Mouse (Mus musculus) embryonic facial prominence, embryonic 14.5 days (tissue): ENCODE results near the gene Pcyox1. TPM values are rescaled to one million over a fixed set of nuclear protein-coding genes. Genes with fewer than 3 reads are reported as not detected.
"Not testable (repeated sequence)": the region's sequence is repeated elsewhere in the genome, so short reads cannot be mapped to it uniquely, and the experiment has no call there.

Source experiments
- ATAC-seq: fragments of 200-750 bp; cut with Nextera tagmentation; 2 replicates; pipeline ENCODE4 v1.8.0; 2017; ENCODE audit warnings: low read depth, moderate number of reproducible peaks, moderate TSS enrichment
- DNase-seq: peaks from one replicate; pipeline ENCODE4 v3.0.0-alpha.2; 2015; ENCODE audit warnings: low spot score
- H3K27ac ChIP-seq: fragments of 300-500 bp; sonication (generic); replicated peaks from 2 replicates; pipeline ENCODE4 v1.5.1; 2014; ENCODE audit warnings: low read depth, mild to moderate bottlenecking, low read length, moderate library complexity
- H3K27me3 ChIP-seq: fragments of 300-500 bp; sonication (generic); replicated peaks from 2 replicates; pipeline ENCODE4 v1.6.1; 2014; ENCODE audit warnings: low read length; ENCODE audit not compliant: control insufficient read depth, insufficient read depth
- H3K36me3 ChIP-seq: fragments of 300-500 bp; sonication (generic); 2 replicates; pipeline ENCODE4 v1.6.1; 2014; ENCODE audit warnings: low read length, mixed read lengths; ENCODE audit not compliant: control insufficient read depth, insufficient read depth
- H3K4me1 ChIP-seq: fragments of 300-500 bp; sonication (generic); 2 replicates; pipeline ENCODE4 v1.6.1; 2014; ENCODE audit warnings: antibody characterized with exemption, low read length; ENCODE audit not compliant: control insufficient read depth, insufficient read depth
- H3K4me2 ChIP-seq: fragments of 300-500 bp; sonication (generic); 2 replicates; pipeline ENCODE4 v1.6.1; 2014; ENCODE audit warnings: low read depth, mild to moderate bottlenecking, low read length, moderate library complexity, mixed read lengths
- H3K4me3 ChIP-seq: fragments of 300-500 bp; sonication (generic); 2 replicates; pipeline ENCODE4 v1.5.1; 2014; ENCODE audit warnings: low read depth, mild to moderate bottlenecking, low read length
- H3K9ac ChIP-seq: fragments of 300-500 bp; sonication (generic); 2 replicates; pipeline ENCODE4 v1.6.1; 2014; ENCODE audit warnings: low read depth, mild to moderate bottlenecking, low read length, moderate library complexity, mixed read lengths
- H3K9me3 ChIP-seq: fragments of 300-500 bp; sonication (generic); 2 replicates; pipeline ENCODE4 v1.6.1; 2016; ENCODE audit warnings: low read length; ENCODE audit not compliant: control insufficient read depth
- WGBS: fragments of 180-500 bp; shearing (Covaris S2); extraction: QIAGEN DNeasy Blood & Tissue Kit; methylation state at CpG from one replicate; pipeline ENCODE4 v1.1.7; 2014; 5-methylcytosine and 5-hydroxymethylcytosine counted together
- polyA plus RNA-seq: library from polyadenylated mRNA; unstranded; fragments of >200 nt; fragmentation: Nextera tagmentation; extraction: Ambion mirVana; gene quantifications from 2 replicates; pipeline ENCODE4 v1.2.1, GENCODE M21; 2014

Gene Pcyox1
- polyA plus RNA-seq, 1 experiment from 2014 or later: 80.5 TPM

- Histone ChIP-seq H3K9me3 (no peaks in the 10 kb centered on the region), H3K36me3 (peaks cover 53% of the 10 kb centered on the region), H3K27me3 (no peaks in the 10 kb centered on the region), H3K9ac (no peak overlapping the region), H3K27ac (no peak overlapping the region), H3K4me2 (no peak overlapping the region), H3K4me3 (no peak overlapping the region), H3K4me1 (peaks cover 13% of the 10 kb centered on the region; the same call in 1 of the 2 replicates)
- WGBS: 92% methylated on average over 1 of the region's 1 CpGs
- DNase-seq (no peak), ATAC-seq (no peak)
Measured at GRCm38 (mm10) chr6:86393187-86393586, 3.8 kb downstream of the Pcyox1 start.

- WGBS: 98% methylated on average over 5 of the region's 5 CpGs
- Histone ChIP-seq H3K27me3 (no peaks in the 10 kb centered on the region), H3K9me3 (no peaks in the 10 kb centered on the region), H3K36me3 (peaks cover 71% of the 10 kb centered on the region), H3K4me2 (no peak overlapping the region), H3K27ac (no peak overlapping the region), H3K4me3 (no peak overlapping the region), H3K9ac (no peak overlapping the region), H3K4me1 (peaks cover 13% of the 10 kb centered on the region; the same call in 1 of the 2 replicates)
- ATAC-seq (no peak), DNase-seq (no peak)
Measured at GRCm38 (mm10) chr6:86391326-86391725, 5.6 kb downstream of the Pcyox1 start.

DNA sequence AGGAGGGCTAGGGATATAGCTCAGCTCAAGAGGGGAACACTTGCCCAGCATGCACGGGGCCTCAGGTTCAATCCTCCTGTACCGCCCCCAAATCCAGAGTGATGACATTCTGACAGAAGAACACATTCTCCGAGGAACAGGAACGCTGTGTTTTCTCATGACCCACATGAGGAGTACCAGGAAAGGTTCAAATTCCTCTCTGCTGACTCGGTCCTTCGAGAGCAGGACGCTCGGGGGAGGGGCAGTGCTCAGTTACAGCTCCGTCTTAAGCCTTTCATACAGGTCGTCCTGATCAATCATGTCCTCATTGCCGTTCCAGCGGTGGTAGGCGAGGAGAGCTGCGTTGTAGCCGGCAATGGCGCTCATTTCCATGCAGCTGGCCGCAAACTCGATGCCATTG, 8.5 kb downstream of the Pcyox1 start:
- no peak overlapping the region for H3K4me2 ChIP-seq
- WGBS: 79% methylated on average over 18 of the region's 18 CpGs
- no peaks in the 10 kb centered on the region for H3K9me3 ChIP-seq
- no peak overlapping the region for H3K4me3 ChIP-seq
- no peak for ATAC-seq
- peaks cover 74% of the 10 kb centered on the region for H3K36me3 ChIP-seq
- DNase-seq: no peak
- no peaks in the 10 kb centered on the region for H3K27me3 ChIP-seq
- H3K4me1 ChIP-seq: no peaks in the 10 kb centered on the region
- no peak overlapping the region for H3K9ac ChIP-seq
- no peak overlapping the region for H3K27ac ChIP-seq

- H3K9ac ChIP-seq: no peak overlapping the region
- no peak overlapping the region for H3K4me3 ChIP-seq
- H3K4me2 ChIP-seq: no peak overlapping the region
- no peaks in the 10 kb centered on the region for H3K27me3 ChIP-seq
- DNase-seq (no peak), ATAC-seq (no peak)
- no peak overlapping the region for H3K27ac ChIP-seq
- H3K9me3 ChIP-seq: no peaks in the 10 kb centered on the region
- H3K4me1 ChIP-seq: no peaks in the 10 kb centered on the region
- peaks cover 70% of the 10 kb centered on the region for H3K36me3 ChIP-seq
- 83% methylated on average over 12 of the region's 12 CpGs for WGBS
Measured at GRCm38 (mm10) chr6:86387313-86387712, 9.6 kb downstream of the Pcyox1 start.

DNA sequence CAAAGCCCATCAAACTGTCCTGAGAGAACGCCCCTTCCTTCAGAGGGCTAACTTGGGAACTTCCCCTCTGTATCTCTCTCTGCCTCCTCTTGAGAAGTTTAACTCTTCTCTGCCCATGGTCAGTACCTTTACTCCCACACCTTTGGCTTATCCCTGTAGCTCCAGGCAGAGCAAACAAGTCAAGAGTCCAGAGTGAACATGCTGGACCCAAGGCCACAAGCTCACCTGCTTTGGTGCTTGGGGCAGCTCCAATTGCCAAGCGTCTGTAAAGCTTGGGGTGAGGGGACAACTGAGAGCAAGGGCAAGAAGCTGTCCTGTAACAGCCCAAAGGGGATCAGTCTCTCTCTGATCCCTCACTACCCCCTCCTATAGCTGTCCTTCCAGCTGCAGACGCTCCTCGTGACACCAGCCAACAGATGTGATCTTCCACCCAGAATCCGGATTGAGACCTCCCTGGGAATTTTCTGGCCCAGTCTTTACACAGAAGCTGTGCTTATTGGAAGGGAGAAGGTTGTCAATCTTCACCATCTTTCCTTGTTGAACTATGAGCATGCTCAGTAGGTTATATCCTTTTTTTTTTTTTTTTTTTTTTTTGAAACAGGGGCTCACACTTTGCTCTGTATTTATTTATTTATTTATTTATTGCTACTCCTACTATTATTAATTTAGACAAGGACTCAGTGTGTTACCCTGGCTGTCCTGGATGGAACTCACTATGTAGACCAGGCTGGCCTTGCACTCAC, 11.4 kb downstream of the Pcyox1 start:
- ATAC-seq (no peak), DNase-seq (no peak)
- Histone ChIP-seq H3K36me3 (peaks cover 54% of the 10 kb centered on the region), H3K4me2 (no peak overlapping the region), H3K27ac (no peak overlapping the region), H3K27me3 (no peaks in the 10 kb centered on the region), H3K9ac (no peak overlapping the region), H3K9me3 (no peaks in the 10 kb centered on the region), H3K4me3 (no peak overlapping the region), H3K4me1 (no peaks in the 10 kb centered on the region)
- 82% methylated on average over 5 of the region's 5 CpGs for WGBS

DNA sequence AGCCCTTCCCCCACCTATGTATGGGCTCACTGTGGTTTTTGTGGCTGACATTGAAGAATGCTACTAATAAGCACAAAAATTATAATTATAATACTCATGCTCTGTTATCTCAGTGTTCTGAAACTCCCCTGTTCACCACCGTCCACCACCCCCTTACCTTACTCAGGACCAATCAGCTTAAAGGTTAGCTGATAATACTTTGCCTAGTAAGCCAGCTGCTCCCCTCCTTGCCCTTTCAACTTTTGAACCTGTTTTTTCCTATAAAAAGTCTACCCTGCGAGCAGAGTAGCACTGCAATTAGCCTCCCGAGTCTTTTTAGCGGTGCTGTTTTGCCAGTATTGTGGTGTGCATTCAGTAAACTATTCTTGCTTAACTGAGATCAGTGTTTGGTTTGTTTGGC, 12.3 kb downstream of the Pcyox1 start:
- Histone ChIP-seq H3K27me3 (no peaks in the 10 kb centered on the region), H3K27ac (no peak overlapping the region), H3K4me3 (no peak overlapping the region), H3K9ac (no peak overlapping the region), H3K36me3 (peaks cover 52% of the 10 kb centered on the region), H3K4me1 (no peaks in the 10 kb centered on the region), H3K9me3 (no peaks in the 10 kb centered on the region), H3K4me2 (no peak overlapping the region)
- DNase-seq: no peak
- no peak for ATAC-seq
- WGBS: 62% methylated on average over 4 of the region's 4 CpGs

- Histone ChIP-seq H3K4me3 (no peak overlapping the region), H3K27me3 (no peaks in the 10 kb centered on the region), H3K27ac (no peak overlapping the region), H3K4me1 (no peaks in the 10 kb centered on the region), H3K36me3 (peaks cover 52% of the 10 kb centered on the region), H3K9me3 (no peaks in the 10 kb centered on the region), H3K9ac (no peak overlapping the region), H3K4me2 (no peak overlapping the region)
- DNase-seq: no peak
- 43% methylated on average over 16 of the region's 16 CpGs for WGBS
- no peak for ATAC-seq
Measured at GRCm38 (mm10) chr6:86383370-86383769, 13.6 kb downstream of the Pcyox1 start.

- no peak overlapping the region for H3K4me2 ChIP-seq
- no peak overlapping the region for H3K4me3 ChIP-seq
- no peak overlapping the region for H3K9ac ChIP-seq
- H3K36me3 ChIP-seq: peaks cover 52% of the 10 kb centered on the region
- no peak for ATAC-seq
- no peak for DNase-seq
- no peak overlapping the region for H3K27ac ChIP-seq
- H3K9me3 ChIP-seq: no peaks in the 10 kb centered on the region
- no peaks in the 10 kb centered on the region for H3K4me1 ChIP-seq
- no peaks in the 10 kb centered on the region for H3K27me3 ChIP-seq
Measured at GRCm38 (mm10) chr6:86382551-86382950, 14.4 kb downstream of the Pcyox1 start.

- not testable (repeated sequence) for H3K4me1 ChIP-seq, H3K27me3 ChIP-seq, H3K27ac ChIP-seq, H3K9me3 ChIP-seq, DNase-seq, H3K9ac ChIP-seq, H3K4me3 ChIP-seq, ATAC-seq, H3K4me2 ChIP-seq
- H3K36me3 ChIP-seq: peaks cover 48% of the 10 kb centered on the region
- 70% methylated on average over 6 of the region's 8 CpGs for WGBS
Measured at GRCm38 (mm10) chr6:86380112-86380511, 16.8 kb downstream of the Pcyox1 start.
